Mouse (Mus musculus) hindlimb bud, embryonic 11.5 days (tissue): Measurements from ENCODE around the gene Naa16.

Experiments
- DNase-seq: peaks from one replicate; pipeline ENCODE4 v3.0.0-alpha.2; 2012; ENCODE audit warnings: low read depth, low spot score; ENCODE audit errors: extremely low spot score

Naa16 gene

GRCm38 (mm10) chr14:79299230-79299629 lies 91.3 kb downstream of the Naa16 start:
- DNase-seq, result no peak

- no peak for DNase-seq
Measured at GRCm38 (mm10) chr14:79298314-79298992, 92.1 kb downstream of the Naa16 start.

DNA sequence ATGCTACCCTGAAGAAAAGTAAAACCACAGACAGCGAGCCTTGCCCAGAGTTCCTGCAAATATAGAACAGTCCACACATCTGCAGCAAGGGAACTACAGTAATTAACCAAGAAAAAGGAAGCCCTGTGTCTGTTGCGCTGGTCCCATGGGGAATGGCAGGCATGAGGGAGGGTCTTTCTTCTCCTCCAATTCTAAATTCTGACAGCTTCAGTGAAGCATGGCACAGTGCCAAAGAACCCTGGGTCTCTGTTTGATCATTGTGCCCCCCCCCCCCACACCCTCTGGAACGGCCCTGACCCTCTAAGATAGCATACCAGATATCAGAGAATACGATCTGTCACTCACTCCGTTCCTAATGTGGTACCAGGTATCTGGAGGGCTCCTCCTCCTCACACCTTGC lies 93.7 kb downstream of the Naa16 start:
- no peak for DNase-seq

GRCm38 (mm10) chr14:79296201-79296600 lies 94.4 kb downstream of the Naa16 start:
- no peak for DNase-seq

DNA sequence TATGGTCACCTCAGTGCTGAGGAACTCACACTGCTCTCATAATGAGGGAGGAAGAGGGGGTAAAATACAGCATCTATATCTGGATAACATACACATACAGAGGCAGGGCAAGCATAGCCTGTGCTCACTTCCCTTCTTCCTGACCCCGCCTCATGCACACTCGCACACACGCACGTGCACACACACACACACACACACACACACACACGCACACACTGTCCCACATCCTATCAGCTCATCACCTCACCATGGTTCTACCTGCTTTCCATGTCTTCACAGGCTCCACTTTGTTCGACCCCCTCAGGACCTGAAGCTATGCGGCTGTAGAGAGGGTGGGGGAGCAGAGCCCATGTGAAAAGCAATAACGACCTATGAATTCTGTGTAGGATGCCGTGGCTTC lies 95.0 kb downstream of the Naa16 start:
- no peak for DNase-seq

DNA sequence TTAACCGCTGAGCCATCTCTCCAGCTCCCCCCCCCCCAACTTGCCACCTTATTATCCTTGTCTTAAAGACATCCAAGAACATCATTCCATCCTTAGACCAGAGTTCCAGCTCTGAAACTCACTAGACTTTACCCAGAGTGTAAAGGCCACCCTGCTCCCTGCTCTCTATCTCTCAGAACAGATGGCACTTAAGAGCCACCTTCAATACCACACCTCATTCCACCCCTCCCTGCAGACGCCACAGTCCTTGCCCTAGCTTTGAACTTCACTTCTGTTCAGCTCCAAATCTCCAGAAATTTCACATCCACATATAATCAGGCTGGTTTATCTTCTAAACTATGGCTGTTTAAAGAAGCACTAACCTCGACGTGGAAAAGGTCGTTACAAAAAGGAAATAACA lies 95.6 kb downstream of the Naa16 start:
- DNase-seq, result no peak

- no peak for DNase-seq
Measured at GRCm38 (mm10) chr14:79294051-79294814, 96.3 kb downstream of the Naa16 start.

DNA sequence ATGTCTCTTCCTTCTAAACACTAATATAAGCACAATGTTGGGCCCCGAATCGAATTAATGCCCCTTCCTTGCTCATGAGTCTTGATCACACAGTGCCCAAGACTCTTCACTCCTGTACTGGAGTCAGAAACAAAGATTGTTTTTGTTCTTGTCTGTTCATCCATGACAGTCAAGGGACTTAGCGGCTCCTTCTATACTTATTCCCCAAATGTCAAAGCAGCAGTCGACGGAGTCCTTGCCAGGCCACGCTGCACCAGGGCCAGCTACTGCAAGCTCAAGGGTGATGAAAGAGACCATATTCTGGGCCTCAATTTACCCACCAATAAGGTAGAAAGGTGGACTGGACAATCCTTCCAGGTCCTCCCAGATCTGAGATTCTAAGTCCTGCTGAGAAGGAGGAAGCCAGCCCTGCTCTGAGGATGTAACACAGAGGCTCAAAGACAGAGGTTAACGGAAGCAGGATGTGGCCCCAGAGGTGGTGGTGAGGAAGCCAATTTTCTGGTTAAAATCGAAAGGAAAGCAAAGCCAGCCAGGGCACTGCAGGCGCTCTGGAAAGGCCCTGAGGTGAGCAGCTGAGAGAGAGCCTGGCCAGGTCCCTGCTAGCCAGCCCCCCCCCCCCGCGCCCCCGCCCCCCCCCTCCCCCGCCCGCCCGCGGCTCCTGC lies 97.3 kb downstream of the Naa16 start:
- DNase-seq, result no peak

DNA sequence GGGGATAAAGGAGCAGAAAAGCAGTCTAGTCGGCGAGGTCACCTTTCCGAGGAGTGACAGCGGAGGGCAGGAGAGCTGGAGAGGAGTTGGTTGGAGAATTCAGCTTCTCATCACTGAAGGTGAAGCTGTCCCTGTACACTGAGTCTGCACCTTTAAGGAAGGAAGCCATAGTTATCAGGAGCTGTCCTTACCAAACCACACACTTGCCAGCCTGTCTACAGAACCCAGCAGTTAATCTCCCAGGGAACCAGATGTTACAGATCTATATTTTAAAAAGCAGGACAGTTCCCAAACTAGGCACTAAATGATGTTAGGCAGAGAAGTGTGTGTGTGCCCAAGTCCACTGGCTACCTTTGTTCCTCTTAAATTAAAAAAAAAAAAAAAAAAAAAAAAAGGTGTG lies 98.9 kb downstream of the Naa16 start:
- DNase-seq, result no peak

GRCm38 (mm10) chr14:79290683-79291425 lies 99.7 kb downstream of the Naa16 start:
- DNase-seq, result no peak

DNA sequence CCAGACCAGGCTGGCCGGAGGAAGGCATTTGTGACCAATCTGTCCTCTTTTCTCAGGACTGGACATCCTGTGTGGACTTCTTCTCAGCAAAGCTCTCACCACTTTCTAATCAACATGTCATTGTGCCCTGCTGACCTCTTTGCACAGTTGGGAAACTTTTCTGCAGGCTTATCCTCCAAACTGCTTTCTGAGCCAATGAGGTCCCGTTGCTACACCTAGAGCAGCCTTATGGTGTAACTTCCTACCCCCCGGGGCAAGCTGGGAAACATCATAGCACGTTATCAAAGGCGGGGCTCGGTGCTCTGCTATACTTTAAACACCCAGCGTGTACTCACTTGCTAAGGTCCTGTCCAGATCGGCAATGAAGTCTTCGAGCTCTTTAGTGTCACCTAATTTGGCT lies 100.7 kb downstream of the Naa16 start:
- DNase-seq, result no peak

DNA sequence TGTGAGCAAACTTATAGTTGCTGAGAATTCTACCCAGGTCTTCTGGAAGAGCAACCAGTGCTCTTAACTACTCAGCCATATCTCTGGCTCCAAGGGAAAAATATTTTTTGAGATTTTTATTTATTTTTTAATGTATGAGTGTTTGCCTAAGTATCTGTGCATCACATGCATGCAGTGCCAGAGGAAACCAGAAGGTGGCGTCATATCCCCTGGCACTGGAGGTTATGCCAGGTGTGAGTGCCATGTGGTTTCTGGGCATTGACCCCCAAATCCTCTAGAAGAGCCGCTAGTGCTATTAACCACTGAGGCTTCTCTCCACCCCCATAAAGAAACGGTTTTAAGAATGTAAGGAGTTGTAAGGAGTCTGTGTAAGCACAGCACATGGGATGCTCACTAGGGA lies 102.3 kb downstream of the Naa16 start:
- no peak for DNase-seq

GRCm38 (mm10) chr14:79287251-79287863 lies 103.2 kb downstream of the Naa16 start:
- DNase-seq, result no peak

DNA sequence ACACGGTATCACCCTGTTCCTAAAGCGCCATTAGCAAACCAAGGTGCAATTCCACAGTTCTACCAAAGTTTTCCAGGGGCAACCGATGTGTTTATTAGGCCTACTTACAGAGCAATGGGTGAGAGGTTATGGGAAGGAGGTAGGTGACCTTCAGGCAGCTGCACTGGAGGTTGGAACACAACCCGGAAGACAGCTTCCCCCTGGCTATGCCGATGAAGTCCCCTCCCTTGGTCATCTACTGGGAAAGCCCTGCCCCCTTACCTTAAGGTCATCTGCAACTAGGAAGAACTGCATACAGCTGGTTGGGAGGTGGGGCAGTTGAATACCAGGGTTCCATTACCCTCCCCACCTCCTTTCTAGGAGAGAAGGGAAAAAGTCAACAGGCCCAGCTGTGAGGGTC lies 105.0 kb downstream of the Naa16 start:
- no peak for DNase-seq

GRCm38 (mm10) chr14:79284616-79285015 lies 106.0 kb downstream of the Naa16 start:
- DNase-seq, result no peak

GRCm38 (mm10) chr14:79283952-79284351 lies 106.6 kb downstream of the Naa16 start:
- no peak for DNase-seq

DNA sequence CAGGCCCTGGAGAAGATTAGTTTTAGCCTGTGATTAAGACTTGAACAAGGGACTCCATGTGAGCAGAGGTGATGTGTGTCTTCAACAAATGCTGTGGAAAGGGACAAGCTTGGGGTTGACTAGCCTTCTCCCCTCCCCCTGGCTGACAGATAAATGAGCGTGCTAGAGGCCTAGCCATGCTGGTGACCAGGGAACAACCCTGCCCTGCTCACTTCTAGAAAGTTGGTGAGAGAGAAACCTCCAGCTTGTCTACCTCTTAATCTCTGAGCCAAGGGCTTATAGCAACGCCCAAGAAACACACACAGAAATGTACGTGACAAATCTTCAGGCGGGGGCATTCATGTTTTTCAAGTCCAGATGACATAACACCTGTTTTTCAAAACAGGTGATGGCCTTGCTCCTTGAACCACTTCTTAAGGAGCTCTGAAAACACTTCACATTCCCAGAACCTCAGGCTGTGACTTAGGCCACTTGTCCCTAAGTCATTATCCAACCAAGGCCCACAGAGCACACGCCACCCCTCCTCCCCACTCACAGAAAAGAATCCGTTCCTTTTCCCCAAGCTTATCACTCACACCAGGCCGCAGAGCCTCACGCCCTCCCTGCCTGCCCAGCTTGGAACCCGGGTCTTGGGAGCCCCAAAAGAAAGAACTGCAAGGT lies 108.6 kb downstream of the Naa16 start:
- no peak for DNase-seq

DNA sequence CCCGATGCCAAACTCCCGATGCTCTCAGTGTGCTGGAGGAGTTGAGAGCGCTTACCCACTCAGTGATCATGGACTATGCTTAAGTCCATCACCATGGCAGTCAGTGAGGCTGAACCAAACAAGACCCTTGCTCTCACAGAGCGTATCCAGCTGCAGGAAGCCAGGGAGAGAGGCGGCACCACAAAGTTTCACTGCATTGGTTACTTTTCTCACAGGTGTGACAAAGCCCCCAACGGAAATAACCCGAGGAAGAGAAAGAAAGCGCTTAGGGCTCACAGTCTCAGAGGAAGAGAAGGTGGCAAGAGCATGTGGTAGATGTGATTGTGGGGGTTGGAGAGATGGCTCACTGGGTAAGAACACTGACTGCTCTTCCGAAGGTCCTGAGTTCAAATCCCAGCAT lies 110.1 kb downstream of the Naa16 start:
- DNase-seq, result no peak

DNA sequence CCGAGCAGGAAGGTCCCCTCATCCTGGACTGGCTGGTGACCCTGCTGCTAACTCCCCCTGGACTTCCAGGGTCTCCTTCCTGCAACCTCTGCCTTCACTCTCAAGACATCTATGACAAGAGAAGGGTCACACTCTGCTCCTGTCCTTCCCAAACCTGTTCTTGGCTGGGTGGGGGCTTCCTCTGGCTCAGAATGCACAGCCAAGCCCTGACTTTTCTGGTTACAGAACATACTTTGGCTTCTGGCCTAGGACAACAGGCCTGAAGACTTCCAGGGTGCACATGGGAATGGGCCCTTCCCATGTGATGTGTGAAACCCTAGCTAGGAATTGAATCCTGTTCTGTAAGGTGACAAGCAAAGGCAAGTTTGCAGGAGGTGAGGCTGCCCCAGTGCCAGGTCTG lies 111.1 kb downstream of the Naa16 start:
- no peak for DNase-seq

DNA sequence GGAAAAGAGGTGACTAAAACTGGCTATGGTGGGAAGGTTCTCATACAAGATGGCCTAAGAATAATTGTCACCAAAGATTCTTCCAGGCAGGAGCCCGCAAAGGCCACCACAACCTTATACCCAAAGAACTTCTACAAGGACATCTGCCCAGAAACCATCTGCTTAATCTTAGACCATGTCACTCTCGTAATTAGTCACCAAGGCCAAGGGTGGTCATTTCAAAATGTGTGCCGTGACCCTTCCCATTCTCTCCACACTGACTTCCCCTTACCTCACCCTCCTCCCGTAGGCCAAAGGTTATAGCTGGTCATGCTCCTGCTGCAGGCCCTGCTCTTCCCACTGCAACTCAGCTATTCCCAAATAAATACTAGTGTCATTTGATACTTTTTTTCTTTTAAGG lies 111.7 kb downstream of the Naa16 start:
- no peak for DNase-seq

DNA sequence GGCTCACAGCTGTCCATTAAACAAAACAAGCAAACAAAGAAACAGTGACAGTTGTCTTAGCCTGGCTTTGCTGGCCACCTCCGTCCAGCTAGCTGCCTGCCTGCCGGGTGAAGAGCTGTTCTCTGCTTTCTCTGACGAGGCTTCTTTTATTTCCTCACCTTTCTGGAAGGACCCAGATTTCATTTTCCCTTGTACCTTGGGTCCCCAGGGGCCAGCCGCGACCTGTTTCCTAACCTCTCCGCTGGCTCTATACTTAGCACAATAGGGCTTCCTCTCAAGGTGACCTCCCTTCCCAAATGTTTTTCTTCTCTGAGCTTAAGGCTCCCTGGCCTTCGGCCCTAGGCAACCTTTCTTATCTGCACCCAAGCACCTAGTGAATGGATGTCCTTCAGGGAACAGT lies 112.7 kb downstream of the Naa16 start:
- DNase-seq, result no peak
